Mouse (Mus musculus) cerebellum, adult 9-10 months (tissue): Measurements from ENCODE around the gene Atp5s.

Experiments used
- DNase-seq: peaks from one replicate; pipeline ENCODE4 v3.0.0; 2022

Atp5s gene

GRCm38 (mm10) chr12:69781935-69782650 is 57.3 kb downstream of the Atp5s start:
- DNase-seq = no peak

GRCm38 (mm10) chr12:69783247-69784025 is 58.7 kb downstream of the Atp5s start:
- no peak for DNase-seq

GRCm38 (mm10) chr12:69785471-69785870 is 60.7 kb downstream of the Atp5s start:
- no peak for DNase-seq

- no peak for DNase-seq
Measured at GRCm38 (mm10) chr12:69788380-69788779, 63.6 kb downstream of the Atp5s start.

GRCm38 (mm10) chr12:69789766-69790529 is 65.2 kb downstream of the Atp5s start:
- peak; percentile 61 for DNase-seq

DNA sequence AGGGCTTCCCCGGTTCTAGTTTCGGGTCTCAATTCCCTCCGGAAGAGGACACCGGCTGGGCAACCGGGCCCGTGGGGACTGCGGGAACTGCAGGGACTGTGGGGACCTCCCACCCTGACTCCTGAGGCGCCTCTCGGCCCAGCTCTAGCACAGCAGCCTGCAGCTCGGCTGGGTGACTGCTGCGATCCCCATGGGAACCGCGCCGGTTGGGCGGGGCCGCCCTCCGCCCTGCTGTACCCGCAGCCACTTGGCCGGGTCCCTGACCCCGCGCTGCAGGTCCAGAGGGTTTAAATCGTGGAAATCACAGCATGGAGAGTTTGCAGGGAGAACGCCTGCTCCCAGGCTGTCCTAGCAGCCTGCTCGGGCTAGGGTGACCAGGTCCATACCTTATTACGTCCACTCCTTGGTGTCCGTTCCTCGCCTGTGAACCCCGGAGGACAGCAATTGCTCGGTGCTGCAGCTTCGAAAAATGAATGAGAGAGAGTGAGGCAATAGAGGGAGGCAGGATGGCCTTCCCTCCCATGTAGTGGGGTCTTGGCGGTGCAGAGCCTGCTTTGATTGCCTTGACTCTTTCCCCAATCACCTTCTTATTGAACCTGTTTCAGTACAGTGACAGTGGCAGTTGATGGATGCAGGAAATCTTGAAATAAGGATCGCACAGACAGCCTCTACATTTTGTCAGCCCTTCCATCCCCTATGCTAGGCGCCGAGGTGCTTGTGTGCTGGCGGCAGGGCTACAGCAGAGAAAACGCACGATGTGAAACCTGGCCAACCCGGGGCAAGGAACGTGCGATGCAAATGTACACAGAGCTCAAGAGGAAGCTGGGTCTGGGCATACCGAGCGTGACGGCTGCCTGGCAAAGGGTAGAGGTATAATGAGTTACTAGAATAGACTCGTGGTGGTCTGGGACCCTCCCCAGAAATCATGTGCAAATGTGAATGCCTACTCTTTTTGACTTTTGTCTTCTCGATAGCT is 66.1 kb downstream of the Atp5s start, which contains the start of gene Cdkl1:
Gene Cdkl1 (minus strand): TSS at position 738 of the 976 bp plus-strand sequence.
- DNase-seq = peak; percentile 74
